Mouse (Mus musculus) c-Kit-positive CD71-negative TER-119-negative erythroid progenitor cells, embryonic 14.5 days (primary cell): Measurements from ENCODE around the gene Mapk13.
A peak's percentile ranks its signal among the peaks of the same experiment; 100 is the strongest.
"Not testable (repeated sequence)": the region's sequence is repeated elsewhere in the genome, so short reads cannot be mapped to it uniquely, and the experiment has no call there.

Experiments used
- DNase-seq: peaks from one replicate; pipeline ENCODE4 v3.0.0-alpha.2; 2013; ENCODE audit warnings: low read depth

The Mapk13 gene

DNA sequence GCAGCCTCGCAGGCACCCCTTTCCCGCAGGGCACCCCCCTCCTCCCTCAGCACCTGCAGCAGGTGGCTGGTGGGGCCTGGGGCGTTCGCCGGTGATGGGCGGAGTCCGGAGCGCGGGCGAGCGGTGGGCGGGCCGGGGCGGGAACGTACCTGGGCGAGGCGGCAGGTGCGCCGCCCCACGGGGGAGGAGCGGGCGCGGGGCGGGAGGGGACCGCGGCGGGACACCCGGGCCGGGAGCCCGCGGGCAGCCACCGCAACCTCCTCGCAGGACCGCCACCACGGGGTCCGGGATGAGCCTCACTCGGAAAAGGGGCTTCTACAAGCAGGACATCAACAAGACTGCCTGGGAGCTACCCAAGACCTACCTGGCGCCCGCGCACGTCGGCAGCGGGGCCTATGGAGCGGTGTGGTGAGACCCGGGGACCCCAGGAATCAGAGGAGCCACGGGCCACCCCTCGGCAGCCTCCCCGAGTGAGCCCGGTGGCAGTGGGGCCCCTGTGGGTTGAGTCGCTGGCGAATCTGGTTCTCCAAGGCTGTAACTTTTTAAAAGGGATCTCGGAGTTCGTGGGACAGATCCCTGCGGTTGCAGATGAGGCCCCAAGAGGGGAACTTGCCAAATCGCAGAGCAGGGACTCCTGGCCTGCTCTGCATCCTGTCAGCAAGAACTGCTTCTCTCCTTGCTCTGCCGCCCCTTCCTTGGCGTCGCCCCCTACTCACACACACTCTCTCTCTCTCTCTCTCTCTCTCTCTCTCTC is at the start of gene Mapk13:
Mapk13 (plus strand) TSS at position 177 of the 754 bp plus-strand sequence.
- no peak for DNase-seq

DNA sequence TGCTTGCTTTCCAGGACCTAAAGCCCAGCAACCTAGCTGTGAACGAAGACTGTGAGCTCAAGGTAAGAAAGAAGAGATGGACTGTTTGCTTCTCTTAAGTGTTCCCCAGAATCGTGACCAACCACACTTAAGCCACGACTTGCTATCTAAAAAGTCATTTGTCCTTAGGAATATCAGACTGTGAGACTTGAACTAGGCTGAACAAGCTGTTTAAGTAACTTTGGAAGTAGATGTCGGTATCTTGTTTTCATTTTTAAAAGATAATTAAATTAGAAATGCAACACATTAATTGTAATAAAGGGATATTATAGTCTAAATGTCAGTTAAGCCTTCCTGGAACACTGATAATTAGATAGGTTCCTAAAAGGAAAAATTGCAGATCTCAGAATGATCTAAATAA is 43.3 kb upstream of the Mapk13 start, which contains the start of gene AC170998.1:
AC170998.1 (plus strand) TSS at position 301 of the 400 bp plus-strand sequence.
- no peak for DNase-seq

DNA sequence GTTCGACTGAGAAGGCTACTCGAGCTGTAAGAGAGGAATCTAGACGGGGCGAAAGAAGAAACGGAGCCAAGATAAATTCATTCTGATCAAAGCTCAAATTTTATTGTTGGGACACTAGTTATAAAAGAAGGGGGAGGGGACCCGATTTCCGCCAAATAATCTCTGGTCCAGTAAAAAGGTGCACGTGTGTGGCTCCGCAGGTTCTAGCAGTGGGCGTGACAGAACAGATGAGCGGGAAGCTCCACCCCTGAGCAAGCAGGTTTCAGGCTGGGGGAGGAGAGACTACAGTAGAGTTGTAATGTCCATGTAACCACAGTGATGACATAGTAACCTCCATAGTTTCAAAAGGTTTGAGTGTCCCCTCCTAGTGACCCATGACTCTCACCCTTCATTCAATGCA is 41.6 kb upstream of the Mapk13 start:
- DNase-seq = not testable (repeated sequence)

DNA sequence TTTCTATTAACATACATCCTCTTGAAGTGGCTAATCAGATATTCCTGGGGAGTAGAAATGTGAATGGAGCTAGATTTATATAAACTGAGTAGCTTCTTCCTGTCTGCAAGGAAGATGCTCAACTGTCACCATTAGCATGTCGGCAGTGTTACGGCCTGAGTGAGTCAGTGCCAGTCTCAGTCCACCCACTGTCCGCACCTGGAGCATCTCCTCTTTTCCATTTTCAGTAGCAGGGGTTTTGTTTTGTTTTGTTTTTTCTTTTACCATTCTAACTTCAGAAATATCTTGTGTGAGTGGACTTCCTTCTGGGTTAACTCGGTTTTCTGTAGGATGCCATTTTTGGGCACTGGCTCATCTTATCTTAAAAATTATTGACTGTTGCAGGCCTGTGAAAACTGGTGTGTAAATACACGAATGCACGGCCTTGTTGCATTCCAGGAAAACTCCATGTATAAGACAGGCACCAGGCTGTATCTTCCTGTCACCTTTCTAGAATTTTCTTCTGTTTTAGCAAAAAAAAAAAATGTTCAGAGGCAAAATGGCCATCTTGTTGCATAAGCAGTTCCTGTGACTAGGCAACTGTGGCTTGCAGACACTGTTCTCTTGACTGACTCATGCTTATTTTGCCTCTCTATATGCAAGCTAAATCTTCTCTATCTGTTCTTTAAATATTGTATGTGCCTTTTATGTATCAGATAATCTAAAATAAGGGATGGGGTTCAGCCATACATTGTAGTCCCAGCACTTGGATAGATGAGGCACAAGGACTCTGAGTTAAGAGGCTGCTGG is 33.6 kb upstream of the Mapk13 start:
- no peak for DNase-seq

DNA sequence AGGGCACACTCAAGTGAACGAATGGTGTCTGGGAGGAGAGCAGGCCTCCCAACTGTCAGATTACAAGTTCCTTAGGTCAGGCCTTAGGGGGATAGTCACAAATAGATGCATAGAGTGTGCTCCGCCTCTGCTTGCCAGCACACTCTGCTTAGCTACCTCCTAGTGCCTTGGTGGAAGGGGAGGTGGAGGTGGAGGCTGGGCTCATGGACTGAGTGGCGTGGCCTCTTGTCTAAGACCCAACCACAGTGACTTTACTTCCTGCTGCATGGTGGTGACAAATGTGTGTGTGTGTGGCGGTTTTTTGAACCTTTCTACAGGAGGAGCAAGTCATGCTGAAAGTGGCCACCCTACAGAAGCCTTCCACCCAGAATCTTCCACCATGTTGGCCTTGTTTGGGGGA is 32.6 kb upstream of the Mapk13 start:
- DNase-seq = no peak

DNA sequence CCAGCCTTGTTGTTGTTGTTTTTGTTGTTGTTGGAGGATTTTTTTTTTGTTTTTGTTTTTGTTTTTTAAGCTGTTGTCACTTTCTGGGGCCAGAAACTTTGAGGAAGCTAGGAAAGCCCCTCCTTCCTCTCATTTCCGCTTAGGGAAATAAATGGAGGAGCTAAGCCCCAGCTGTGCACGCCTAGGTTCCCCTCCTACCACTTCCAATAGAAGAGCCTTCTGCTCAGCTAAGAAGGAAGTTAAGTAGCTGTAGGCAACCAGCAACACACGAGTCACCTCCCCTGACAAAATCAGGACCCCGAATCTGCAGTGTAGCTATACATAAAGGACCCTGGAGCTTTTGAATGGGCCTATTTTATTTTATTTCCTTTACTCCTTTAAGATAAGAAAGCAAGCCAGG is 31.1 kb upstream of the Mapk13 start:
- DNase-seq = no peak

DNA sequence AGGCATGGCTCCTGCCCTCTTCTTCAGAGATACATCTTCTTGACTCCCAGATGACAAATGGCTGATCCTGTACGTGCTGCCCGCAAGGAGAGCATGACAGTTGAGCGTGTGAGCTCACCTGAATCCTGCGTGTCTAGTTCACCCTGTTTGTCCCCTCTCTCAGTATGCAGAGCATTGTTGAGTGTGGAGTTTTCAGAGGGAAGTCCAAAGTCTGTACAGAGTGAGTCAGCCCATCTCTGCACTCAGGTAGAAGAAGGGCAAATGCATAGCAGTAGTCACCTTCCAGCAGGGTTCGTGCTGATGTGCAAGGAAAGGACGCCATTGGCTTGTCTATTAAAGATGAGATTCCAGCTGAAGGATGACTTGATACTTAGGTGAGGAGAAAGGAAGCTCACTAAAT is 29.9 kb upstream of the Mapk13 start:
- DNase-seq = no peak

DNA sequence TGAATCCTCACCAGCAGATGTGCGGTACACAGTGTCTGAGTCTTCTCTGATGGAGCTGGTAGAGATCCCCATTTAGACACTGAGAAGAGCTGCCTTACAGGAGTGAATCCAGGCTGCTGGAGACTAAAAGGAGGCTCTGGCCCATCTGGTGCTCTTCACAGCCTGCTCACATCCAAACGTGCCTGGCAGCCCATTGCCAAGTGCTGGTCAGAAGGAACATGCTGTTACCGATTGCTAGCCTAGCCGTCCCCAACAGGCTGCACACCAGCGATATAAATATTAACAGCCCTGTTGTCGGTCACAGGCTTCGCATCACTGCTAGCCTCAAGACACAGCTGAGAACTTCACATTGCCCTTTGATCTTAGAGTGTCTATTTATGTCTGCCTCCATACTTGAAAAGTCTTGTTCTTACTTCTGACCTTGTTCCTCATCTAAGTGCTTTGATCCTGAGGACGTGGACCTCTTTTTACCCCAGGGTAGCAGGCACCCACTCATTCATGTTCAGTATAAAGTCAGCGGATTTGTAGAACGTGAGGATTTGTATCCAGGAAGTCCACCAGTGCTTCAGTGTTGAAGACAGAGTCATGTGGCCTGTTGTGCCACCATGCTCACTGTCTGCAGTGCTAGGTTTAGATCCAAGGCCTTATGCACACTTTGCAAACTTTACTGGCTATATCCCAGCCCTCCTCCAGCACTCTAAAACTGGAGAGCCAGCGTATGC is 25.8 kb upstream of the Mapk13 start:
- DNase-seq = no peak

DNA sequence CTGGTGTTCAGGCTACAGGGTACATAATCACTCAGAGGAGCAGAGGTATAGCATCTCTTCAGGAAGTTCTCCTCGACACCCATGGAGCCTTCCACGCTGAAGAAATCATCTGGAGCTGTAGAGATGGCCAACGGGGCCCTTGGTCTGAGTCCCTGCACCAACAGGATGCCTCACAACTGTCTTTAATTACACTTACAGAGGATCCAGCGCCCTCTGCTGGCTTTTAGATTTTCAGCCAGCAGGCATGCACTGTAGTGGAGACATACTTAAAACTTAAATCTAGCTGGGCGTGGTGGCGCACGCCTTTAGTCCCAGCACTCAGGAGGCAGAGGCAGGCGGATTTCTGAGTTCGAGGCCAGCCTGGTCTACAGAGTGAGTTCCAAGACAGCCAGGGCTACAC is 25.2 kb upstream of the Mapk13 start:
- no peak for DNase-seq

DNA sequence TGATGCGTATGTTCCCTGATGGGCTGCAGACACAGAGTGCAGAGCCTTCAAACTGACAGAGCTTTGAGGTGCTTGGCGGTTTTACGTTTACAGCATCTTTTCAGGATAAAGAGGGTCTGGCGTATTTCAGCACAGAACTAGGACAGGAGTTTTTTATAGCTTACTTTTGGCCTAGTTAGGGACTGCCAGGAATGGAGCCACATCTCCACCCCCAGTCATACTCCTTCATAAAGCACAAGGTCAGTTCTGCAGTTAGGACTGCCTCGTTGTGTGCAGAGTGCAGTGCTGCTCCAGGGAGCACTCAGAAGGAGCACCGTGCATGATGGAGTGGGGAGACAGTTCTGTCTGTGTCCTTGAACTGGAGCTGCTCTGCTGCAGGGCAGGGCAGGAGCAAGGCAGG is 23.3 kb upstream of the Mapk13 start:
- no peak for DNase-seq

DNA sequence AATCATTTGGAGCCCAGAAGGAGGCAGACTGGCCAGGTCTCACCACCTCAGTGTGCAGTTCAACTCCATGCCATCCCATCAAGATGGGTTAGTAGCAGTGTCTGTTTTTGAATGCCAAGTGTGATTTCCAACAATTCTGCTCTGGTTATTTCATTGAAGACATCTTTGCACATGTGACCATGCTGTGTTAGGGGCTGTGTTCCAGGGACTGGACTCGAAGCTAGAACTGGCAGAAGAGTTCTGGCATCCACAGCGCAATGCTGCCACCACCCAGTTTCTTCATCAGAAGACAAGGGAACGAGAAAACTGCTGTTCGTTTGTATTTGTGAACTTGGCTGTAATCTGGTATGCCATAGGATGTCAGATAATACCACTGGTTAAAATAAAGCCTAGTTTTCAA is 21.1 kb upstream of the Mapk13 start:
- DNase-seq = no peak

DNA sequence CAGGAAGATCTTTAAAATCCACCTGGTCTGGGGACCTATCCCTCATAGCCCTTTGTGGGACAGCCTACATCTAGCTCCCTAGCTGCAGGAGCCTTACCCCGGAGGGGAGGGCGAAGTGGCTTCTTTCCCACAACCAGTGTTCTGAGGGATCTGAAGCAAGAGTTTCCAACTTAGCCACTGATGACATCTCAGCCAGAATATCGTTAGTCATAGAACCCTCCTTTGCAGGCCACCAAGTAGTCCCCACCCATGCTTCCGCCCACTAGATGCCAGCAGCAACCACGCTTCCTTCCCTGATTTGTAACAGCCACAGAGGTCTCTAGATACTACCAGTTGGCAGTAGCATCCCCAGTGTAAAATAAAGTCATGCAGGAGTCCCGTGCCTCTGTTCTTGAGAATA is 18.5 kb upstream of the Mapk13 start:
- DNase-seq = peak; percentile 64

DNA sequence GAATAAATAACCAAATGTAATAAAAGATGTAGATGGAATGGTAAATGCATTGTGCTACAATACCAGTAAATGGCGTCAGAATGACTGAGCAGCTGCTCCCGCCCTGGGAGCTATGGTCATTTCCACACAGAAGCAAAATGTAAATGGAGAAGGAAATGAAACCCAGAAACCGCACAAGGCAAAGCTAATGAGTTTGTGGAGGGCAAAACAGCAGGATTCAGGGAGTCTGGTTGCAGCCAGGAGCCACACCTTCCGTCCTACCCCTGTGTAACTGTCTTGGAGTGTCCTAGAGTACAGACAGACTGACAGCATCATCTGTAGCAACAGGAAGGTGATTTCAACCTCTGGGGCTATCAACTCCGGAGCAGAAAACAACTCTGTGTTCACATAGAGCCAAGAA is 12.7 kb upstream of the Mapk13 start:
- DNase-seq = no peak

DNA sequence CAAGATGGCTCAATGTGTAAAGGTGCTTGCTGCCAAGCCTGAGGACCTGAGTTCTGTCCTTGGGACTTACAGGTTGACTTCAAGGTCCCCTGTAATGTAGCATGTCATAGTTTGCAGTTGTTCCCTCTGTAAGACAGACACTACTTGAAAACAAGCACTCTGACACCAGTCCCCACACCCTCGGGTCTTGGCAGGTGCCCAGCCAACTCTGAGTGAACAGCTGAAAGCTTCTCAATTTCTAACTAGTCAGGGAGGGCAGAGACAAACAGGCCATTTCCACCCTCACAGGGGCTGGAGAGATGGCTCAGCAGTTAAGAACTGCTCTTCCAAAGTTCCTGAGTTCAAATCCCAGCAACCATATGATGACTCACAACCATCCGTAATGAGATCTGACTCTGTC is 11.6 kb upstream of the Mapk13 start:
- DNase-seq = no peak

DNA sequence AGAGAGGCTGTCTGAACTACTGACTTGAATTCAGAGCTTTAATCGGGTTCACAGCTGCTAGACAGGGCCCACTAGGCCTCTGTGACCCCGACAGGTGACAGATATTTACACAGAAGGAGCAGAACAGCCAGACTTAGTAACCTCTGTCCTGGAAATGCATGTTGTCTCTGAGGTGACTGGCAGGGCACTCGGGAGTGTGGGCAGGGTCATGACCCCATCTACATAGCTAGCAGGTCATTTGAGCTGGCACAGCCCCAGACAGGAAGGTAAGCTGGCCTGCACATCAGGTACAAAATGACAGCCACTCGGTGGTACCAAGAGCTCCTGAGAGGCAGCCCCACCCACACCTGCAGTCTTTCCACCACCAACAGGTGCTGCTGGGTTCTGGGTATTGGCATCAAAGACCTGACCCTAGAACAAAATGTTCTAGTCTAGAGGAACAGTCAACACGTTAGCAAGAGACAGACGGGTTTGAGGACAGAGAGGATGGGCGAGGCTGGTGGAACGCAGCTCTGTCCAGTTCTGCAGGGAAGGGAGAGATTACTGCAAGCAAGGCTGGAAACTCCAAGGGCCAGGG is 8.3 kb upstream of the Mapk13 start:
- DNase-seq = no peak

DNA sequence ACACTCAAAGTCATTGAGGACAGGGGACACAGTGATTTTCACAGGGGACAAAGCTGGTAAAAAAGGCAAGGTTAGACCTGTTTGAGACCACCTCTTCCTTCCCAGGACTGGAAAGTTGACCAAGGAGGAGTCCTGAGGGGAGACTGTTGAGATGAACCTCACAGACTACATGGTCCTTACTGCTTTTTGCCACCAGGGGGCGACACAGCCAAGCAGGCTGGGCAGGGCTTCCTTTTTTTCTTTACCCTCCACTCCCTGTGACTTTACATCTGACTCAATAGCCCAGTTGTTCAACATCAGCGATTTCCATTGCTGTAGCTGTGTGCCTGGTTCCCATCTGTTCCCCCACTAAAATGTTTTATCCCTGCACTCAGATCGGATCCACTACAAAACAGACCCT is 7.2 kb upstream of the Mapk13 start:
- DNase-seq = peak; percentile 66

DNA sequence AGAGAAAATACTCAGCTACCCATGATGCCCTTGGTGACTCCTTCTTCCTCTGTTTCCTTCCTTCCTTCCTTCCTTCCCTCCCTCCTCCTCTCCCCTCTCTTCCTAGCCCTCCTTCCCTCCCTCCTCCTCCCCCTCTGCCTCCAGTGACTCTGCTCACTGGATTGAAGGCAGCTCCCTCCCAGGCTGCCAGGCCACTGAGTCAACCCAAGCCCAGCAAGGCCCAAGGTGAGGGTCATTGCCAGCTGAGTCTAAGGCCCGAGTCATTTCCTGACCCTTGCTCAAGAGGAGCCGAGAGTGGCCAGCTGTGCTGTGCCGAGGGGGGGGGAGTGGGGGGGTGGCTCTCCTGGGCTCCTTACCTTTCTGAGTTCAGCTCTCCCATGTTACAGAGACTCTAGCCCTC is 2.9 kb upstream of the Mapk13 start:
- DNase-seq = no peak

DNA sequence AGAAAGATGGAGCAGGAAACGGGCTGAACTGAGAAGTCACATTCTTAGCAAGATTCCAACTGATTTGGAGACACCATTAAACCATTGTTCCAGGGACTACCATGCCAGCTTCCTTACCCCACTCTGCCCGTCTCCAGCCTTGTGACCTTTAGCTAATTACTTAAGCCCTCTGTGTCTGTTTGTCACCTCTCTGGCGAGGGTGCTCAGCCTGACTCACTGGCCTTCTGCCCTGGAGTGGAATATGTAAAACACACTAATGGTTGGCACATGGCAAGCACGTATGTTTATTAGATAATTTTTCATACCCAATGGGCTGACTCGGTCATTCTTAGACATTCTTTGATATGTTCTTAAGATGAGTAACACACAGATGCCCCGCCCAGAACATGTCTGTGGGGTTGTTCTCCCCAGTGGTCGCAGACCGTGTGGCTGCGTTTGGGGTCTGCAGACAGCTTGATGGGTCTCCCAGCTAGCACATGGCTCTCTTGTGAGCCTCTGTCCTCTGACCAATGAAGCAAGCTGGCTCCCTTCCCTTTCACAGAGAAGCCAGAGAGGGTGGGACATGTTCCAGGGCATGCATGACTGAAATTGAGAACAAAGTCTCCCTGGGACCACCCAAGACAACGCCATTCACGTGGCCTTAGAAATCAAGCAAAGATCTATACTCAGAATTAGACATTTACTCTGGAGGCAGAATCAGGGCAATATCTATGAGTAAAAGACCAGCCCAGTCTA is 2.1 kb upstream of the Mapk13 start:
- no peak for DNase-seq

DNA sequence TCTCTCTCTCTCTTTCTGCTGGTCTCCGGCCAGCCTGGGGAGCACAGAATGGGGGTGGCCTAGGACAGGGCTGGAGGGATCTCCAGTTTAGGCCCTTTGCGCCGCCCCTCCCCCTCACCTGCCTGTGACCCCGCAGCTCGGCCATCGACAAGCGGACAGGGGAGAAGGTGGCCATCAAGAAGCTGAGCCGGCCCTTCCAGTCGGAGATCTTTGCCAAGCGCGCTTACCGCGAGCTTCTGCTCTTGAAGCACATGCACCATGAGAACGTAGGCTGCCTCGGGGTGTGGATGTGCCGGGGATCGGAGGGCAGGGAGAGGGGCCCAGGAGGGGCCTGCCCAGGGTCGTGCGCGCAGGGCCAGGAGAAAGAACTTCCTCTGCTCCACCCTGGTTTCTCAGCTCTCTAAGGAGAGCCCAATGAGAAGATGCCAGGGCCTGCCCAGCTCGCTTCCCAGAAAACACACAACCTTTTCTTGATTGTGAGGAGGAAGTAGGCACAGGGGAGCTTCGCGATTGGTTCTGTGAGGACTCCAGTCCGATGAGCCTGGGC is 851 bp downstream of the Mapk13 start:
- no peak for DNase-seq

DNA sequence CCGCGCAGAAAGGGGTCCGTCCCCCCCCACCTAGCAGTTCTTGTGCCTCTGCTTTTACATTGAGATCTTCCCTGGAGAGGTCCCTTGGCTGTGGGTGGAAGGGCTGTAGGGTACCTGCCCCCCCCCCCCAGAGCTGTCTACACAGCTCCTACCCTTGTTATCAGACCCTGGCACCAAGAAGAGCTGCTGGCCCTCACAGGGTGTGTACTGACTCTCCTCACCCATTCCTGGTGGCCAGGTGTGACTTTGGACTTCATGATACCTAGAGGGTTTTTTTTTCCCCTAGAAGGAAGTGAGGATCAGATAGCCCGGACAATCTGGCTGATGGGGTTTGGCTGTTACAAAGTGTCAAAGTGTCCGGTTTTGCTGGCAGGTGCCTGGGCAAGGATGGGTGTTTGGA is 2.2 kb downstream of the Mapk13 start:
- no peak for DNase-seq

DNA sequence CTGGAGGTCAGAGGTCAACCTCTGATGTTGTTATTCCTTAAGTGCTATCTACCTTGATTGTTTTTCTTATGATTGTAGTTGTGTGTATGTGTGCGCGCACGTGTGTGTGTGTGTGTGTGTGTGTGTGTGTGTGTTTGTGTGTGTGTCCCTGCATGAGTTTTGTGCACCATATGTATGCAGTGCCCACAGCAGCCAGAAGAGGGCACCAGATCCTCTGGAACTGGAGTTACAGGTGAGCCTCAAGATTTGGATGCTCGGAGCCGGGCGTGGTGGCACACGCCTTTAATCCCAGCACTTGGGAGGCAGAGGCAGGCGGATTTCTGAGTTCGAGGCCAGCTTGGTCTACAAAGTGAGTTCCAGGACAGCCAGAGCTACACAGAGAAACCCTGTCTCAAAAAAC is 5.2 kb downstream of the Mapk13 start:
- DNase-seq = not testable (repeated sequence)

DNA sequence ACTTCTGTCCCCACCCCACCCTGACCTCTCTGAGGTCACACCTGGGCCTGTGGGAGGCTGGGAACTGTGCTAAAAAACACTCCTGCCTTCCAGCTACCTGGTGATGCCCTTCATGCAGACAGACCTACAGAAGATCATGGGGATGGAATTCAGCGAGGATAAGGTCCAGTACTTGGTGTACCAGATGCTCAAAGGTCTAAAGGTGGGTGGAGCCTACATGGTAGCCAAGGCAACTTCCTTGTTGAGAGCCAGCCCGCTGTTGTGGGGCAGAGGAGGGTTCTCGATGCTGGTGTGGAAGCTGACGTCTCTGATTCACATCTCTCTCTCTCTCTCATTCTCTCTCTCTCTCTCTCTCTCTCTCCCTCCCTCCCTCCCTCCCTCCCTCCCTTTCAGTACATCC is 6.1 kb downstream of the Mapk13 start:
- DNase-seq = no peak
